Mouse (Mus musculus): Measurements from ENCODE around the gene Filip1. TPM values are rescaled to one million over a fixed set of nuclear protein-coding genes. Genes with fewer than 3 reads are reported as not detected.
A peak's percentile ranks its signal among the peaks of the same experiment; 100 is the strongest.

Gene Filip1
- polyA plus RNA-seq, 1 experiment from 2014 or later, result 3.0 TPM

DNA sequence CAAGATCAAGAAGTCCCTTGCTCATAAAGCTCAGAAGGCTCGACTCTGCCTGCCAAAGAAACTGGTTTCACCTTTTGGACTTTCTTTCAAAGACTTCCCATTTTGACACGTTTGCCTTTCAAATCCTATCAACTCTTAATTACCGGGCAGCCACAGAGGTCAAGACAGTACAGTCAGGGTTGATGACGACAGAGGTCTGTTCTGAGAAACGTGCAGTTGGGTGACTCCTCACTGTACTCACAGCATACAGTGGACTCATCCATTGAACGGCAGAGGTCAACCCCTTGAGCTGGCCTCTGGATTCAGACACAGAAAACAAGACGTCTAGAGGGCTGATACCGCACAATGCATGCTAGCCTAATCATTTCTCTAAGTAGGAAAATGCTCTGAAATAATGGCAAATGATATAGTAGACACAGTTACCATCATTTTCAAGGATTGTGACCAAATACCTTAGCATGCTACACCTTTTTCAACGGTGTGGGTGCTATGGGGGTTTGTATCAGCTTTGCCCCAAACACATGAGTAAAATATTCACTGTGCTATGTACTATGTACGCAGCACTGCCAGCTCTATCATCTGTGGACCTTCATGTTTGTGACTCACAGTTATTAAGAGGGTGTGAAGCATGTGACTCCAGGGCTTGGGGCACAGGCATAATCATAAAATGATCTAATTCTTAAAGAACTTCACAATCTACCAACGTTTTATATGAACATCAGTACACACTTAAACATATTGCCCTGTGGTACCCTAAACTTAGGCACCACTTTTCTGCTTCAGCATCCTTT lies 74.0 kb downstream of the Filip1 start:
- Histone ChIP-seq H3K36me3 (ENCODE audit: poor library complexity, severe bottlenecking) (no peaks in the 10 kb centered on the region), H3K4me1 (no peaks in the 10 kb centered on the region), H3K4me2 (no peak overlapping the region), H3K4me3 (no peak overlapping the region), H3K9me3 (replicated peaks) (no peaks in the 10 kb centered on the region), H3K27ac (no peak overlapping the region), H3K27me3 (no peaks in the 10 kb centered on the region), H3K9ac (no peak overlapping the region)
- no peak for ATAC-seq
- WGBS, result 80% methylated on average over 11 of the region's 11 CpGs

DNA sequence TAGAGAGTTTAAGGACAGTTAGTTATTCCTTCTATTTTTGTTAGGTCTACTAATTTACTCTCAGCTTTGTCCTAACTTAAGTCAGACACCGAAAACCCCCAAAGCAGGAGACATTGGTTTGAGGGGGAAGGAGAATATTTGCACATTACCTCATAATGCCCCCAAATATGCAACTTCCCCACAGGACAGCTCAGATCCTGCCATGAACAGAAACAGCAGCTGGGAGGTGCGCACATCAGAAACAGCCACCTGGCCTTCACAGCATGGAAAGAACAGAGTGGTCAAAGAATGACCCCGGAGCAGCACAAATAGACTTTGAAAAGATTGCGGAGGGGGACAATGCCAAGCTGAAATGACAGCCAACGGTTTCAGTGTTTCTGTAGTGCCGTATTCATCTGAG lies 75.1 kb downstream of the Filip1 start:
- Histone ChIP-seq H3K9ac (no peak overlapping the region), H3K27ac (no peak overlapping the region), H3K4me2 (no peak overlapping the region), H3K4me1 (no peaks in the 10 kb centered on the region), H3K36me3 (ENCODE audit: poor library complexity, severe bottlenecking) (no peaks in the 10 kb centered on the region), H3K4me3 (no peak overlapping the region), H3K9me3 (replicated peaks) (no peaks in the 10 kb centered on the region), H3K27me3 (no peaks in the 10 kb centered on the region)
- 62% methylated on average over 6 of the region's 6 CpGs for WGBS
- no peak for ATAC-seq

DNA sequence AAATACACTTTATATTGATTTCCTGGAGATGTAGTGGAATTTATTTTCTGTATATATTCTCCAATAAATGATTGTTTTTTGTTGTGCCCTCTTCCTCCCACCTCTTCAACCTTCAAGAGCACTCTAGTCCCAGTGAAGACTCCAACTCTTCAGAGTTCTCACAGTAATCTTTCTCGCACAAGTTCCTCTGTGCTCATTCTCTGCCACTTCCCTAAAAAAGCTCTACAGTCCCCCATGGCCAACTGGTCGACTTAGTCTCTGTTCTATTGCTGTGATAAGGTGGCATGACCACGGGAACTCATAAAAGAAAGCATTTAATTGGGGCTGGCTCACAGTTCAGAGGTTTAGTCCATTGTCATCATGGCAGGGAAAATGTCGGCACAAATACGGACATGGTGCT lies 80.1 kb downstream of the Filip1 start:
- H3K4me1 ChIP-seq, result no peaks in the 10 kb centered on the region
- no peak overlapping the region for H3K4me3 ChIP-seq
- H3K27me3 ChIP-seq, result no peaks in the 10 kb centered on the region
- no peaks in the 10 kb centered on the region for H3K9me3 ChIP-seq (replicated peaks)
- WGBS, result 90% methylated on average over 5 of the region's 5 CpGs
- no peaks in the 10 kb centered on the region for H3K36me3 ChIP-seq (ENCODE audit: poor library complexity, severe bottlenecking)
- H3K9ac ChIP-seq, result no peak overlapping the region
- no peak overlapping the region for H3K27ac ChIP-seq
- no peak overlapping the region for H3K4me2 ChIP-seq
- ATAC-seq, result no peak

DNA sequence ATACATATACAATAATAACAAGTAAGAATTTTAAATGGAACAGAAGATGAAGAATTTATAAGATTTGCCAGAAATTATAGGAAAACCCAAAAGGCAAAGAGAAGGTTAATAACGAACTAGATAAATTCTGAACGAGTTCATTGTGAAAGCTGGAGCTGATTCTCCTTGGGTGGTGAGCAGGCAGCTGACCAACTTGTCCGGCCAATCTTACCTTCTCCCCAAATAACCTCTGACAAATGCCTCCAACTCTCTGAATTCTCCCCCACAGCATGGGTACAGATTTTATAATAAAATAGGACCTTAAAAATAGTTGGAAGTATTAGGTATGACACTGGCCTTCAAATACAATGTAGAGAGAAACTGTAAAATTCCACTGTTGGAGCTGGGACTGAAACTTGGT lies 84.6 kb downstream of the Filip1 start:
- 90% methylated on average over 3 of the region's 3 CpGs for WGBS
- ATAC-seq, result no peak
- H3K9me3 ChIP-seq (replicated peaks), result no peaks in the 10 kb centered on the region

DNA sequence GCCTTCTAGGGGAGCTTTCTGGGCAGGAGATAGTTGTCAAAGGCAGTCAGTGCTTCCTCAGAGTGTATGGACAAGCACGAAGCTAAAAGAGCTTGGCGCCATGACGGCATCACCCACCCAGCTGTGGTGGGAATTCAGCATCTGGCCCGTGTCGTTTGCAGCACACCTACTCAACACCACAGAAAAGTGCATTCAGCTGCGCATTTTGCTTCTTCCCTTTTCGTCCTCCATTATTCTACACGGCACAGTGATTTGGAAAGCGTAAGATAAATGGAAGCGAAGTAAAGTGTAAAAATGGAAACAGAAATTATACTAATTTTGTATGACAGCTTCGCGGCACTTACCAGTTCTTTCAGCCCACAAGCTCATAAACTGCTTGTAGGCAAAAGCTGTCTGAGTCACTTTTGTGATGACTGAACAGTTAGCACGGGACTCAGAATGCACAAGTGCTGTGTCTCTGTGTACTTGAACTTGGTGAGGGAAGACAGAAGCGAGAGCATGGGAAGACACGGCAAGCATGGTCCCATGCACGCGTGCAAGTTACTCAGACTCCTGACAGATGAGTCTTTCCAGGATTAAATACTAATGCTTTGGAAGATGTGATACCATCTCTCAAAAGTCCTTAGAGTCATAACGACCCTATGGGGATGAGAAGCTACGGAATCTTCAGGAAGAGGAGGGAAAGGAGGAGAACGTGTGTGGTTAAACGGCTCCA lies 85.3 kb downstream of the Filip1 start:
- H3K4me3 ChIP-seq, result no peak overlapping the region
- WGBS, result 91% methylated on average over 21 of the region's 21 CpGs
- H3K4me2 ChIP-seq, result no peak overlapping the region
- H3K27ac ChIP-seq, result no peak overlapping the region
- no peaks in the 10 kb centered on the region; the same call in 1 of the 2 replicates for H3K4me1 ChIP-seq
- ATAC-seq, result no peak
- H3K9me3 ChIP-seq (replicated peaks), result no peaks in the 10 kb centered on the region
- no peaks in the 10 kb centered on the region for H3K36me3 ChIP-seq (ENCODE audit: poor library complexity, severe bottlenecking)
- H3K9ac ChIP-seq, result no peak overlapping the region
- no peaks in the 10 kb centered on the region for H3K27me3 ChIP-seq

More for the DNA sequence above, 84.6 kb downstream of the Filip1 start:
- Histone ChIP-seq H3K4me1 (no peaks in the 10 kb centered on the region), H3K36me3 (ENCODE audit: poor library complexity, severe bottlenecking) (no peaks in the 10 kb centered on the region), H3K4me3 (no peak overlapping the region), H3K9ac (no peak overlapping the region), H3K27me3 (no peaks in the 10 kb centered on the region), H3K4me2 (no peak overlapping the region), H3K27ac (no peak overlapping the region)

DNA sequence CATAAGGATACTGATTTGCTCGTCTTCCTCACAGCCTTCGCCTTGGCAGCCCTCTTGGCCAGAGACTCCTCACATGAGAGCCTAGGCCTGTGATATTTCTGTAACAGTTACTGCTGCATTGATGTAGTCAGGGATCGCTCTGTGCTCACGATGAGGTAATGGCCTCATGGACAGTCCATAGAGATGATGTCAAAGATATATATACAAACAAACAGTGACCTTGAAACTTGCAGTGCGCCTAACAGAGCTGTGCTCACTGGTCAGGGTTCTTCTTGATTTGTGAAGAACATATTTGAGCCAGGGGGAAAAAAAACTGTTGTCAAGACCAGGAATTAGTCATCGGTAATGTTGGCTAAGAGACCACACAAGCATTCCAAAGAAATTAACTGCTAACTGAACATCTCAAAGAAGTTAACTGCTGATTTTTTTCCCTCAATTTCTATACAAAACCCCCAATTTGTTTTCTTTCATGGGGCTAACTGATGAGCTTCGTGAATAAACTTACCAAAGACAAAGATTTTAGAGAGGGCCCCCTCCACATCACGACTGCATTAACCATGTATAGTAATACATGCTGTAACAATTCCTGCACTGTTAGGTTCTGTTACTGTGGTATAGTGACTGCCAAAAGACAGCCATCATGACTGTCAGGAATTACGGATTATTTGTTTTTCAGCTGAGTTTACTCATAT lies 86.0 kb downstream of the Filip1 start:
- Histone ChIP-seq H3K9me3 (replicated peaks) (no peaks in the 10 kb centered on the region), H3K27me3 (no peaks in the 10 kb centered on the region), H3K36me3 (ENCODE audit: poor library complexity, severe bottlenecking) (no peaks in the 10 kb centered on the region), H3K9ac (no peak overlapping the region), H3K4me2 (no peak overlapping the region), H3K4me1 (peaks cover 4% of the 10 kb centered on the region; the same call in 1 of the 2 replicates), H3K4me3 (no peak overlapping the region), H3K27ac (no peak overlapping the region)
- 80% methylated on average over 9 of the region's 9 CpGs for WGBS
- no peak for ATAC-seq

DNA sequence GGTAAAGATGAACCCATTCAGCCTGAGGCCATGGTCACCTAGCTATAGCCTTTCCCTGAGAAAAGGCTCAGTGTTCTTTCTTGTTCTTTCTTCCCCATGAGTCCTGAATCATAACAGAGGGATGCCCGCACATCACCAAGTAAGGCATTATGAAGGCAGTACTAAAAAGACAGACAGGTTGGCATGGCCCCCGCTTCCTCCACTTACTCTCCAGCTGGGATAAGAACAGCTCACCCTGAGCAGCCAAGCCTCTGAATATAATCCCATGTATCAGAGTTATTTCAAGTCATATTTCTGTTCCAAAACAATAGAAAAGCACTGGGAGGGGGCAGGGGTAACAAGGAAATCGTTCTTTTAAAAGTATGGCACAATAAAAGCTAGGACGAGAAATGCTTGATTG lies 86.7 kb downstream of the Filip1 start:
- H3K36me3 ChIP-seq (ENCODE audit: poor library complexity, severe bottlenecking), result no peaks in the 10 kb centered on the region
- ATAC-seq, result no peak
- no peak overlapping the region for H3K4me3 ChIP-seq
- no peaks in the 10 kb centered on the region for H3K27me3 ChIP-seq
- no peak overlapping the region for H3K4me2 ChIP-seq
- H3K27ac ChIP-seq, result no peak overlapping the region
- H3K9ac ChIP-seq, result no peak overlapping the region
- WGBS, result 66% methylated on average over 4 of the region's 4 CpGs
- no peaks in the 10 kb centered on the region for H3K9me3 ChIP-seq (replicated peaks)
- H3K4me1 ChIP-seq, result peaks cover 4% of the 10 kb centered on the region; the same call in 1 of the 2 replicates

DNA sequence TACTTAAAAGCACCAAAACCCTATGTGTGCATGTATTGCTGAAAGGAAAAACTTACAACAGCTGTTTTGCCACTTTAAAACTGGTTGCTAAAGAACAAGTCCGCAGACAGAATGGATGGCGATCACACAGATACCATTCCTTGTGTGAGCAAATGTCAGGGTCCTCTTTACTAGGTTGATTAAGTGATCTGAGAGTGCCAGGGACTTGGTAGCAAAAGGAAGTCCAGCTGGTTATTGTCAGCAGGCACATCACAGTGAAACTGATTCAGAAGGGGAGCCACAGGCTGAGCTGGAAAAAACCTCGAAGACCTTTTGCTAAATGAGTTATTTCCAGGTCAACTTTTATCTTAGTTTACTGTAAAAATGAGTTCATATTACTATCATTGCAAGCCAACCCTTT lies 89.4 kb downstream of the Filip1 start:
- 91% methylated on average over 3 of the region's 3 CpGs for WGBS
- ATAC-seq, result no peak
- Histone ChIP-seq H3K4me2 (no peak overlapping the region), H3K36me3 (ENCODE audit: poor library complexity, severe bottlenecking) (no peaks in the 10 kb centered on the region), H3K4me1 (peaks cover 25% of the 10 kb centered on the region), H3K9ac (no peak overlapping the region), H3K27me3 (no peaks in the 10 kb centered on the region), H3K27ac (no peak overlapping the region), H3K4me3 (no peak overlapping the region), H3K9me3 (replicated peaks) (no peaks in the 10 kb centered on the region)

DNA sequence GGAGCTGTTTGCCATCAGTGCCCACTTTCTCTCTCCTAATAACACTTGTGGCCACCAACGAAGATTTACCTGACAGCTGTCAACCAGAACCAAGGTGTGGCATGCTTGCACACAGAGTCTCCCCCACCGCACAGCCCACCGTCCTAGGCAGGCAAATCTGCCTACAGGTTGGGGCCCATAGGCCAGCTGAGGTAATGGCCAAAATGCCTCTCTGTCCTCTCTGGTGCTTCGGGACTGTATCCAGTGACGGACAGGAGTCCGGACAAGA lies 90.2 kb downstream of the Filip1 start:
- 87% methylated on average over 6 of the region's 6 CpGs for WGBS
- peaks cover 25% of the 10 kb centered on the region for H3K4me1 ChIP-seq
- no peak for ATAC-seq

DNA sequence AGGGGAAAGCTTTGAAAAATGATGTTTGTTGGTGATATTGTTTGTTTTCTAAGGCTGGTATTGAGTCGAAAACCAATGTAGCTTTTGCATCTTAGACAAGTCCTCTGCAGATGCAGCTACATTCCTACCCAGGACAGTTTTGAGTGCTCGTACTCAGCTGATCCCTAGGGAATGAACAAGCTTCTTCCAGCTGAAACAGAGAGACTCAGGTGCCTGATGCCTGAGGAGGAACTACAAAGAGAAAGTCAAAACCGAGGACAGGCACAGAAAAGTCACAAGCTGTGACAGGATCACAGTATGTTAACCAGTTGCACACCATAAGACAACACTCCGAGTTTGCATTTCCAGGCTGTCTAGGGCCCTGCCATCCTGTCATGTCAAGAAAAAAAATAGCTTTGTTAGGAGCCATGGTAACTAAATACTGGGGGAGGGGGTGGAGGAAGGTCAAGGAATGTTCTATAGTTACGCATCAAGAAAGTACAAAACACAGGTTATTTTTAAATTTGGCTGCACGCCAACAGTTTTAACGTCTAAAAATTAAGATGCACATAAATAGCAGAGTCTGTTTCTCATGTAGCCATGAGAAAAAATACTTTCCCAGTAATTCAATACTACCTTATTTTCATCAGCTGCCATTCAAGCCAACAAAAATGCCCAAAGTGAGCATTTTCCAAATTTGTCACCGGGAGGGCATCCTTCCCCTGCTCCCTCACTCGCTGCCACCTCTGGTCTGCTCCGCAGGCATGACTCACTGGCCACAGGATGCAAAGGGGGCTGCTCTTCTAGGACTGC lies 90.8 kb downstream of the Filip1 start:
- Histone ChIP-seq H3K9ac (no peak overlapping the region), H3K36me3 (ENCODE audit: poor library complexity, severe bottlenecking) (no peaks in the 10 kb centered on the region), H3K4me2 (no peak overlapping the region), H3K4me3 (no peak overlapping the region), H3K4me1 (peaks cover 25% of the 10 kb centered on the region), H3K27me3 (no peaks in the 10 kb centered on the region), H3K9me3 (replicated peaks) (no peaks in the 10 kb centered on the region), H3K27ac (no peak overlapping the region)
- 57% methylated on average over 10 of the region's 10 CpGs for WGBS
- 0 out of 2 replicates have a peak, but pooled peaks have one; percentile 28 for ATAC-seq

More for the DNA sequence above, 90.2 kb downstream of the Filip1 start:
- H3K27me3 ChIP-seq, result no peaks in the 10 kb centered on the region
- no peak overlapping the region for H3K4me3 ChIP-seq
- no peak overlapping the region for H3K9ac ChIP-seq
- no peak overlapping the region for H3K4me2 ChIP-seq
- H3K9me3 ChIP-seq (replicated peaks), result no peaks in the 10 kb centered on the region
- no peak overlapping the region for H3K27ac ChIP-seq
- H3K36me3 ChIP-seq (ENCODE audit: poor library complexity, severe bottlenecking), result no peaks in the 10 kb centered on the region

DNA sequence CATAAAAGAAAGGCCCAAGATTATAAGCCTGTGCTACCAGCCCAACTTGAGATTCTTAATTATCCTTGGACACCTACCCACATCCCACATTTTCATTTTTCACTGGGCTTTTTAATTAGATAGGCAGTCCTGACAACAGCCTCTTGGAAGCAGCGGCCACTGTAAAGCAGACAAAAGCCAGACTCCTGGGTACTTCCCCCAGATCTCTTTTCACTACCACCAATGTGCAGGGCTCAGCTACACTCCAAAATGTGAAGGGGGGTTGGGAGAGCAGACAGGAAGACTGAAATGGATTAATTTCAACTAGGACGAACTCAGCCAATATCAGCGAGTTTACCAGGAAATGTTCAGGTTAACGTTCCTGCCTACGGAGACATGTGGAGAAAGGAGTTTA lies 92.1 kb downstream of the Filip1 start:
- Histone ChIP-seq H3K36me3 (ENCODE audit: poor library complexity, severe bottlenecking) (no peaks in the 10 kb centered on the region), H3K4me3 (no peak overlapping the region), H3K27ac (no peak overlapping the region), H3K9me3 (replicated peaks) (no peaks in the 10 kb centered on the region), H3K9ac (no peak overlapping the region), H3K4me1 (peaks cover 25% of the 10 kb centered on the region), H3K27me3 (no peaks in the 10 kb centered on the region), H3K4me2 (no peak overlapping the region)
- peak; percentile 48; the same call in 1 of the 2 replicates for ATAC-seq
- WGBS, result 42% methylated on average over 5 of the region's 5 CpGs

Measured in forebrain, embryonic 13.5 days (tissue).